Mouse (Mus musculus) neural tube, embryonic 11.5 days (tissue): Measurements from ENCODE around the gene Tmem44. TPM values are rescaled to one million over a fixed set of nuclear protein-coding genes. Genes with fewer than 3 reads are reported as not detected.

Source experiments
- ATAC-seq: fragments of 200-750 bp; cut with Nextera tagmentation; 2 replicates; pipeline ENCODE4 v1.8.0; 2017; ENCODE audit warnings: moderate number of reproducible peaks, mild to moderate bottlenecking, moderate TSS enrichment, moderate library complexity; ENCODE audit not compliant: insufficient read depth, low FRiP score, low TSS enrichment
- DNase-seq: peaks from one replicate; pipeline ENCODE4 v3.0.0-alpha.2; 2015; ENCODE audit warnings: low spot score
- H3K27ac ChIP-seq: fragments of 300-500 bp; sonication (generic); 2 replicates; pipeline ENCODE4 v1.5.1; 2014; ENCODE audit warnings: low read depth, mild to moderate bottlenecking, low read length
- H3K27me3 ChIP-seq: fragments of 300-500 bp; sonication (generic); 2 replicates; pipeline ENCODE4 v1.6.1; 2014; ENCODE audit warnings: mild to moderate bottlenecking, low read length, mixed read lengths; ENCODE audit not compliant: control insufficient read depth, insufficient read depth
- H3K36me3 ChIP-seq: fragments of 300-500 bp; sonication (generic); 2 replicates; pipeline ENCODE4 v1.6.1; 2014; ENCODE audit warnings: mild to moderate bottlenecking, low read length, moderate library complexity, mixed read lengths; ENCODE audit not compliant: control insufficient read depth, insufficient read depth
- H3K4me1 ChIP-seq: fragments of 300-500 bp; sonication (generic); 2 replicates; pipeline ENCODE4 v1.6.1; 2014; ENCODE audit warnings: low read length, mixed read lengths; ENCODE audit not compliant: control insufficient read depth, insufficient read depth
- H3K4me2 ChIP-seq: fragments of 300-500 bp; sonication (generic); 2 replicates; pipeline ENCODE4 v1.6.1; 2014; ENCODE audit warnings: low read depth, mild to moderate bottlenecking, moderate library complexity
- H3K4me3 ChIP-seq: fragments of 300-500 bp; sonication (generic); 2 replicates; pipeline ENCODE4 v1.5.1; 2014; ENCODE audit warnings: low read depth, low read length
- H3K9ac ChIP-seq: fragments of 300-500 bp; sonication (generic); 2 replicates; pipeline ENCODE4 v1.6.1; 2014; ENCODE audit warnings: mild to moderate bottlenecking, low read length
- H3K9me3 ChIP-seq: fragments of 300-500 bp; sonication (generic); 2 replicates; pipeline ENCODE4 v1.6.1; 2016; ENCODE audit warnings: low read length; ENCODE audit not compliant: control insufficient read depth
- WGBS: fragments of 180-500 bp; shearing (Covaris S2); extraction: QIAGEN DNeasy Blood & Tissue Kit; methylation state at CpG from one replicate; pipeline ENCODE4 v1.1.7; 2014; 5-methylcytosine and 5-hydroxymethylcytosine counted together
- polyA plus RNA-seq: library from polyadenylated mRNA; unstranded; fragments of >200 nt; fragmentation: Nextera tagmentation; extraction: Ambion mirVana; gene quantifications from 2 replicates; pipeline ENCODE4 v1.2.1, GENCODE M21; 2014

The Tmem44 gene
- polyA plus RNA-seq, 1 experiment from 2014 or later, result 32.8 TPM

DNA sequence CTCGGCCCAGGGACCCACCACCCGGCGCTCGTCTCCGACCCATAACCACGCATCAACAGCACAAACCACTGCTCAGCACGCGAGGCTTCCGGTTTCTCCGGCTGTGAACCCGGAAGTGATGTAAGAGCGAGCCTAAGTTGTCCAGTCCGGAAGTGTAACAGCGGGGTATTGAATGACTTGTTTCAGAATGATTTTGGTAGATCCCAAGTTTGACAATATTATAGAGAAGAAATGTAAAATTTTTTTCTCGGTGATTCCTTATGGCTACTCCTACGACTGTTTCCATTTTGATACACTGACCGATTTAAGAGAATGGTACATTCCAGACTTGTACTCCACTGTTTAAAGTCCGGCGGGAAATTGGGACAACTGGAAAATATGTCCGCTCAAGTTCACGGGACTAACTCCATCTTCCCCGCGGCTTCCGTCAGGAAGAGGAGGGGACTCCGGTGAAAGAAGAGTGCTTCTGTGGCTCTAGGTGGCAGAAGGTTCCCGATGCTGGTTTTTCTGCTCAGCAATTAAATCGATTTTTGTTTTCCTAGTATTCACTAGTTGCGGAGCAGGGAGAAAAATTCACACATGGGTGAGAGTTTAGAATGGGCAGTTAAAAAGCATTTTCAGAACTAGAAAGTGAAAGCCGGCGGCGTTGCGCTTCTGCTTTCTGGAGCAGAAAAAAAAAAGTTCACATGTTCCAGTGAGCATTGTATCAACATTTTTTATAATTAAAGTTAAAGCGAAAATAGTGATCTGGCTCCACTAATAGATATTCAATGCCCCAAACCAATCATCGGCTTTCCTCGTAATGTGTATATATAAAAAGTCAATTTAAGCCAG is 37.1 kb upstream of the Tmem44 start, which contains the start of gene Lsg1:
Gene Lsg1 (minus strand): TSS at position 99 of the 834 bp plus-strand sequence.
- WGBS, result 4% methylated on average over 35 of the region's 35 CpGs

DNA sequence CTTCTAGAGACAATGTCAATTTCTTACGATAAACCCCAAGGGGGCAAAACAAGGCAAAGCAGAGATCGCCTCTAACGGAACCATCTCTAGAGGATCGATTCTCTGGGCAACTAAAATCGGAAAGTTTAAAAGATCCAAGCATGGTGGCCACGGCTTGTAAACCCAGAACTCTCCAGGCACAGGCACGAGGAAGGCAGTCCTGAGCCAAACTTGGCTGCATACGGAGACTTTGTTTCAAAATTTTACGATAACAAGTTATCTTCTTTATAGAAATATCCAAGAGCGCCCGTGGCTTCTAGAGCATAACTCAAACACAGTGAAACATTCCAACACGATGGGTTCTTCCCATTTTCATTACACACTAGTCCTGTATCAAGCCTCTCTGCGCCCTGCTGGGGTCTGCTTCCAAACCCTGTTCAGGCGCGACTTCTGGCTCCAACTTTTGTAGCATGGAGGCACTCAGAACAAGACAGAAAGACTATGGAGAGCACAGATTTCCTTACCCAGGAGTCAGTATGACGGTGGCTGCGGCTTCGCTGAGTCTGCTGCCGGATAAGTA is 36.4 kb upstream of the Tmem44 start:
- Histone ChIP-seq H3K4me2 (peak overlapping the region; percentile 59), H3K27ac (no peak overlapping the region), H3K9ac (peak overlapping the region; percentile 76), H3K36me3 (peaks cover 11% of the 10 kb centered on the region), H3K27me3 (no peaks in the 10 kb centered on the region), H3K4me3 (peak overlapping the region; percentile 84), H3K4me1 (peaks cover 6% of the 10 kb centered on the region; the same call in 1 of the 2 replicates), H3K9me3 (no peaks in the 10 kb centered on the region)
- ATAC-seq, result no peak; the same call in 1 of the 2 replicates
- no peak for DNase-seq
- WGBS, result 4% methylated on average over 19 of the region's 19 CpGs

More for the DNA sequence above, 37.1 kb upstream of the Tmem44 start, which contains the start of gene Lsg1:
- Histone ChIP-seq H3K4me2 (peak within 1 kb of the TSS; percentile 59), H3K36me3 (peaks cover 6% of the 10 kb centered on the region), H3K27me3 (no peaks in the 10 kb centered on the region), H3K4me1 (peaks cover 6% of the 10 kb centered on the region; the same call in 1 of the 2 replicates), H3K27ac (no peak within 1 kb of the TSS), H3K9ac (peak within 1 kb of the TSS; percentile 76), H3K9me3 (no peaks in the 10 kb centered on the region), H3K4me3 (peak within 1 kb of the TSS; percentile 84)
- peak; percentile 92 for ATAC-seq
- peak; percentile 89 for DNase-seq

DNA sequence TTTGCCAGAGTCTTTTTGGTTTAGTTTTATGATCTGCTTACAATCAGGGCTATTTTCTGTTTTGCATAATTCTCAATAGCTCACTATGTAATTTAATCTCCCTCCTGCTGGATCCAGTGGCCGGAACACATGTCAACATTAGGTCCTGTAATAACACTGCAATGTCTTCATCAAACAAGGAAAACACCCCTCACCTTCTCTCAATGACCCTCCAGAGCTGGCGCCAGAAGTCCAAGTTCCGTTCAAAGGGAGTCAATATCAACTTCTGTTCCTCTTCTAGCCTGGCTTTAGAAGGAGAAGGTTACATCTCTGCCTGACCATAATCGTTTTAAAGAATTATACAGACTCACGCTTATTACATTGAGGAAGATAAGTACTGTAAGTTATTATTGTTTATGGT is 30.1 kb upstream of the Tmem44 start:
- Histone ChIP-seq H3K4me2 (no peak overlapping the region), H3K36me3 (peaks cover 35% of the 10 kb centered on the region), H3K4me1 (no peaks in the 10 kb centered on the region), H3K27me3 (no peaks in the 10 kb centered on the region), H3K27ac (no peak overlapping the region), H3K9me3 (no peaks in the 10 kb centered on the region), H3K9ac (no peak overlapping the region), H3K4me3 (no peak overlapping the region)
- ATAC-seq, result no peak
- DNase-seq, result no peak
- WGBS, result 91% methylated on average over 5 of the region's 5 CpGs

DNA sequence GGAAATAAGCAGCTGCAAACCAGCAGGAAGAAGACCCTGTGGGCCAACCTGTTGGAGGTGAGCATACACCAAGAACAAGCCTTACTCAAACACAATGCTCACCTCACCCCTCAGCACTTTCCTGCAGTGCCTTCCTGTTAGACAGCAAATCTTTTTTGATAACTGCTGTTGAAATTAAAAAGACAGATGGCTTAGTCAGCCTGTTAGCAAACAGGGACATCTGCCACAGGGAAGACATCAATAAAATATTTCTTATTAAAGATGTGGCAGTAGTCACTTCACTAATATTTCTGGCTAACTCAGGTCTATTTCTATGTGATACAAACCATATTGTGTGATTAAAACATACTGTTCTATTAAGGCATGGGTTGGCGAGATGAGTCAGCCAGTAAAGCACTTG is 25.8 kb upstream of the Tmem44 start:
- Histone ChIP-seq H3K27ac (no peak overlapping the region), H3K9ac (no peak overlapping the region), H3K36me3 (peaks cover 28% of the 10 kb centered on the region), H3K4me2 (no peak overlapping the region), H3K4me1 (no peaks in the 10 kb centered on the region), H3K27me3 (no peaks in the 10 kb centered on the region), H3K4me3 (no peak overlapping the region), H3K9me3 (no peaks in the 10 kb centered on the region)
- WGBS, result 88% methylated on average over 1 of the region's 1 CpGs
- DNase-seq, result no peak
- ATAC-seq, result no peak

DNA sequence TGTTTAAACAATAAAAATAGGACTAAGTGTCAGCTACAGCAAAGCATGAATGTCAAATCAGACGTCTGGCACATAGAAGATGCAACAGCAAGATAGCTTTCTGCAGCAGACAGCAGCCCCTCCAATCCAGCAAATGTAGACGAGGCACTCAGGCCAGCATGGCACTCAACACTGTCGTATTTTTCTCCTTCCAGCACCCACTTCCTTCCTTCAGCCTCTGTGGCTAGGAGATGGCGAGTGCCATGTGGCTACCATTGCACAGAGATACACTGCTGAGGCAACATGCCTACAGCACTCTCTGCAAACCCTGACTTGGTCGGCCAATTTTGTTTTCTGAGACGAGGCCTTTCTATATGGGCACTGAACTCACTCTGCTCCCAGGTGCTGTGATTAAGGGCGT is 25.2 kb upstream of the Tmem44 start:
- Histone ChIP-seq H3K36me3 (peaks cover 33% of the 10 kb centered on the region), H3K27ac (no peak overlapping the region), H3K4me1 (no peaks in the 10 kb centered on the region), H3K9me3 (no peaks in the 10 kb centered on the region), H3K4me3 (no peak overlapping the region), H3K9ac (no peak overlapping the region), H3K27me3 (no peaks in the 10 kb centered on the region), H3K4me2 (no peak overlapping the region)
- 89% methylated on average over 7 of the region's 7 CpGs for WGBS
- DNase-seq, result no peak
- ATAC-seq, result no peak

DNA sequence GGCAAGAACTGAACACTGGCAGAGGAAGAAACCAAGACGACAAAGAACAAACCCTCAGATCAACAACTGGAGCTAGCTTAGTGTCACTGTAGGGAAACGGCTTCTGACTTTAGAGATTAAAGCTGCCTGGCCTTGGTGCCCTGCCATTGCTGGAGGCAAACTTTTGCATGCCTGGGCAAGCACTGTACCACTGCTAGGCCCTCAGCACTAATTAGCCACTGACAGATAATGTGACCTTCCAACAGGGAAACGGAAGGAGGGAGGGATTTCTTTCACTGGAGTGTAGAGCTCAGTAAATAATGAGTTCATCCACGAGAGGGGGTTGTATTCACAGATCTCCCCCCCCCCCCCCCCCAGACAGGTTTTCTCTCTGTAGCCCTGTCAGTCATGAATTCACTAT is 21.6 kb upstream of the Tmem44 start:
- ATAC-seq (no peak), DNase-seq (no peak)
- Histone ChIP-seq H3K4me1 (no peaks in the 10 kb centered on the region), H3K36me3 (peaks cover 37% of the 10 kb centered on the region), H3K9ac (no peak overlapping the region), H3K27ac (no peak overlapping the region), H3K9me3 (no peaks in the 10 kb centered on the region), H3K4me3 (no peak overlapping the region), H3K27me3 (no peaks in the 10 kb centered on the region), H3K4me2 (no peak overlapping the region)
- WGBS, result 70% methylated on average over 4 of the region's 4 CpGs

DNA sequence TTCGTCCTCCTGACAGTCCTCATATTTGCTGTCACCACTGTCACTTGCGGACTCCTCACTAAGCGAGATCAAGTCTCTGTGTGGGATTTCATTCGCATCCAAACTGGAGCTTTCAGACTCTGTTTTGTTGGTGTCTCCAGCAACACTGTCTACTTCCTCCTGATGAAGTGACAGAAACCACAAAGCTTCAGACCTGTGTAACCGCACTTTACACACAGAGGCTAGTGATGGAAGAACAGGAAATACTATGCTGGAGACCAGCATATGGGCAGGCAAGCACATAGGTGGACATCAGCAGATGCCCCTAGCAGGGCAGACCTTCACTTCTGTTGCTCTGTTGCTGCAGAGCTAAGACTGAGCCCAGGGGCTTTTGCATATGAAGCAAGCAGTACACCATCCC is 20.7 kb upstream of the Tmem44 start:
- ATAC-seq (no peak), DNase-seq (no peak)
- Histone ChIP-seq H3K4me2 (no peak overlapping the region), H3K9me3 (no peaks in the 10 kb centered on the region), H3K27me3 (no peaks in the 10 kb centered on the region), H3K4me3 (no peak overlapping the region), H3K9ac (no peak overlapping the region), H3K4me1 (no peaks in the 10 kb centered on the region), H3K36me3 (peaks cover 34% of the 10 kb centered on the region), H3K27ac (no peak overlapping the region)
- 98% methylated on average over 5 of the region's 5 CpGs for WGBS

DNA sequence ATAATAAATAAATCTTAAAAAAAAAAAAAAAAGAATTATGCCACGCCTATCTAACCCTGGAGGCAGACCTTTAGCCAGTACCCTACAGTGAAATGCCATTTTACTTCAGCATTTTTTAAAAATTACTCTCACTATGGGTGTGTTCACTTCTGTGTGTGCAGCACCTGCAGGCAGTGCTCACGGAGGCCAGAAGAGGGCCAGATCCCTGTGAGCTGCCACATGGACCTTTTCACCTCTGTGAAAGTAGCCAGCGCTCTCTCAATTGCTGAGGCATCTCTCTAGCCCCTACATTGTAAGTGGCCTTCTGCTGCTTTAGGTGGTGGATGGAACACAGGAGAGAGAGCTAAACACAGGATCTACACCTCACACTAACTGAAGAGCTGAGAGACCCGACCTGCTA is 19.5 kb upstream of the Tmem44 start:
- WGBS, result 92% methylated on average over 4 of the region's 4 CpGs

DNA sequence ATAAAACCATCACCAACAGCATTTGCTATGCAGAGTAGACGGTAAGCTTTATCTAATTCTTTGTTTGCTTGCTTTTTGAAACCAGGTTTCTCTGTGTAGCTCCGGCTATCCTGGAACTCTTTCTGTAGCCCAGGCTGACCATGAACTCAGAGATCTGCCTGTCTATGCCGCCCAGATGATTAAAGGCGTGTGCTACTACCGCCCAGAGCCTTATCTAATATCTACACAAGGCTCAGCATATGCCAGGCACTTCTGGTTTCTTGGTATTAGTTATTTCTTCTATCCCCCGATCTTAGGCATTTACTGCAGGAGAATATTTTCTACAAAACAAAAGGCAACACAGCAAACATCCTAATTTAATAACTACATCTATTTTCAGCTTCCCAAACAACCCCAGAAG is 15.0 kb upstream of the Tmem44 start:
- H3K9ac ChIP-seq, result no peak overlapping the region
- no peak overlapping the region for H3K27ac ChIP-seq
- peaks cover 32% of the 10 kb centered on the region for H3K36me3 ChIP-seq
- no peaks in the 10 kb centered on the region for H3K4me1 ChIP-seq
- no peak for ATAC-seq
- H3K4me2 ChIP-seq, result no peak overlapping the region
- DNase-seq, result no peak
- no peak overlapping the region for H3K4me3 ChIP-seq
- H3K27me3 ChIP-seq, result no peaks in the 10 kb centered on the region
- H3K9me3 ChIP-seq, result no peaks in the 10 kb centered on the region
- WGBS, result 92% methylated on average over 6 of the region's 6 CpGs

More for the DNA sequence above, 19.5 kb upstream of the Tmem44 start:
- ATAC-seq, result no peak
- Histone ChIP-seq H3K4me2 (no peak overlapping the region), H3K27me3 (no peaks in the 10 kb centered on the region), H3K9ac (no peak overlapping the region), H3K36me3 (peaks cover 34% of the 10 kb centered on the region), H3K4me1 (no peaks in the 10 kb centered on the region), H3K4me3 (no peak overlapping the region), H3K27ac (no peak overlapping the region), H3K9me3 (no peaks in the 10 kb centered on the region)
- DNase-seq, result no peak
